Mouse (Mus musculus) v-Abl transformed pro-B cells (cell line): ENCODE results near the gene Bco1.

Source experiments
- in situ Hi-C, 2 experiments: fragments of 400-800 bp; cut with MboI; formaldehyde crosslinking; loops; one replicate each; pipeline ENCODE4 v1.15.1; 2025; ENCODE audit not compliant: unreplicated experiment in 2 of 2

The Bco1 gene

GRCm38 (mm10) chr8:117095647-117096046 lies at the start of gene Bco1:
Bco1 (plus strand) TSS chr8:117095854.
- in situ Hi-C loops, result no loop called here

GRCm38 (mm10) chr8:117049444-117049843 lies 46.2 kb upstream of the Bco1 start:
- in situ Hi-C loops, result loop anchor here in 1 of 2 experiments (5.0 to 25.0 kb wide), 2 partner anchors 57 to 562 kb away; partner anchors contain the start of gene Gcsh

DNA sequence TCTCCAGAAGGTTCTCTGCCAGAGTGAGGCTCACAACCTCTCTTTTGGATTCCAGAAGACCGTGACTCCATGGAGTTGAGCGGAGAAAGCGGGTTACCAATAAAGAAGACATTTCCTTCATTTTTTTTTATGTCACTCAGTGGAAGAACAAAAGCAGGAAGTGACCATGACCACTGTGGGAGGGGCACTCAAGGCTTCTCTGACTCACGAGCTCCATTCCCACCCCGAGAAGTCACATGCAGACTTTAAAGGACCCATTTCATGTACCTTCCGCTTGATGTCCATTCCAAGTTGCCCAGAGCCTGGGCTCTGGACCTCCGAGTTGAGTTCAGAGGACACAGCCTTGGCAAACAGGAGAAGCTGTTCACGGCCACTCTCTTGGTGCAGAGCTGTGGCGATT lies 44.9 kb upstream of the Bco1 start:
- in situ Hi-C loops, result loop anchor here in 1 of 2 experiments (5.0 kb wide), 1 partner anchor 178 kb away; no protein-coding TSS in a partner anchor

DNA sequence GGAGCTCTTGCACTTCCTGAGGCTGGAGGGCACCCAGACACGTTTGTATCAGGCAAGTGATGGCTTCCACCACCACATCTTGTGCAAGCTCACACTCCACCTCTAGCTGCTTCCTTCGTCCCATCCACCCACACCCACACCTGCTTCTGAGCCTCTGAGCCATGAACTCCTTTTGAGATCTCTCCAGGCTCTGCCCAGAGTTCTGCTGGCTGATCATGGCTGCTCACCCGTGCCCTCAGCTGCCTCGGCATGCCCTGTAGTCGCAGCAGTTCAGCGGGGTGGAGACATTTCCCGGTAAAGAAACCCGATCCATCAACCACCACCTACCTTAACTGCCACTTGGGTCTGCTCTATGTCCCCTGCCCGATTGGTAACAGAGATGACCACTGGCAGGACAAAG lies 44.3 kb upstream of the Bco1 start:
- in situ Hi-C loops, result loop anchor here in 1 of 2 experiments (5.0 kb wide), 1 partner anchor 179 kb away; no protein-coding TSS in a partner anchor

- in situ Hi-C loops, result loop anchor here in 1 of 2 experiments (5.0 kb wide), 1 partner anchor 181 kb away; no protein-coding TSS in a partner anchor
Measured at GRCm38 (mm10) chr8:117053135-117054079, 42.2 kb upstream of the Bco1 start.

- in situ Hi-C loops, result loop anchor here in 1 of 2 experiments (5.0 kb wide), 1 partner anchor 182 kb away; no protein-coding TSS in a partner anchor
Measured at GRCm38 (mm10) chr8:117054146-117054545, 41.5 kb upstream of the Bco1 start.

GRCm38 (mm10) chr8:117055097-117055496 lies 40.6 kb upstream of the Bco1 start:
- in situ Hi-C loops, result no loop called here

DNA sequence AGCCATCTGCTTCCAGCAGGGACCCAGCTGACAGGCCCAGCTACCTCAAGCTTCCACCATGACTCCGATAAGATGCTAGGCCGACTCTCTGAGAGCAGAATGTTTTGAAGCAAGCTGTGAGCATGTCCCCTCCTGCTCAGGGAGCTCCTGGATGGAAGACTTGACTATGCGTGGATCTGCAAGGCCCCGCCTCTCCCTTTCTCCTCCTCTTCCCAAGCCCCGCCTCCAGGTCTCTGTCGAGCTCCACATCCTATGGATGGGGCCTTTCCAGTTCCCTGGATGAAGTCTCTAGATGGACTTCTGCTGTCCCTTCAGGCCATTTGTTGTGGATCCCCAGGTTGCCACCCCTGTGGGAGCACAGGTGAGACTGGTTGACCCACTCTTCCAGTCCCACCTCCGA lies 36.6 kb upstream of the Bco1 start:
- in situ Hi-C loops, result no loop called here

DNA sequence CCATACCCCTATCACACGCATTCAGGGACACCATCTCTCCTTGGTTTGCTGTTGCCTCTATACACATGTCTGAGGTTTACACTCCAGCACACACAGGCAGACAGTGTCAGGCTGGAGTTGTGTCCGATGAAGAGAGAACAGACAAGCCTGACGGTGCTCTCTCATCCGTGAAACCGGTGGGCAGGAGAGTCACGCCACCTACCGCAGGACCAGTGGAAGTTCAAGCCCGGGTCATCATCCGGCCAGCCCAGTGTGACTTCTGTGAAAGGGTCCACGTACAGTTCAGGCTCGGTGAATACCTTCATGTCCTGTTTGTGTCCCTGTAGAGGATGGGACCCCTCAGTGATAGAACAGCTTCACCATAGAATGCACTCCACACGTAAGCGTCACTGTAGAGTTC lies 35.3 kb upstream of the Bco1 start:
- in situ Hi-C loops, result no loop called here

DNA sequence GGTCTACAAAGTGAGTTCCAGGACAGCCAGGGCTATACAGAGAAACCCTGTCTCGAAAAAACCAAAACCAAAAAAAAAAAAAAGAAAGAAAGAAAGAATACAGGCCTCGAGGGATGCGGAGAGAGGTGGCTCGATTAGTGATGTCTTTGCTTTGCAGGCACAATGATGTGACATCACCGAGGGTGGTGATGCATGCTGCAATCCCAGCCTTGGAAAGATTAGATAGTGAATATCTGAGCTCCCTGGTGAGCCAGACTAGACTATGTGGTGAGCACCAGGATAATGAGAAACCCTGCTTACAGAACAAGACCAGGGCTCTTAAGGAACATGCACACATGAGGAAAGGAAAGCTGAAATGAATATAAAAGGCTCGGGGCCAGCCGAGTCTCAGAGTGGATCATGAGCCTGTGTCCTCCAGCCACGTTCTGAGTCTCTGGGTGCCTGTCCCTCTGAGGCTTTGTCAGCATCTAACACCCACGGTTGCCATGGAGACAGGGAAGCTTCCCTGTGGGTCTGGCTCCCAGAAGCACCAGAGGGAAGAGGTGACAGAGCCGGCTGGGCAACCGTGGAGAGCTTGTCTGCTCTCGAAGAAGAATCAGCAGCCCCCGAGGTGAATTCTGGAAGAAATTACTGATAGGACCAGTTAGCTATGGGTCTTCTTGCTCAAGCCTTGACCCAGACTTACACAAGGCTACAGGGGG lies 34.3 kb upstream of the Bco1 start:
- in situ Hi-C loops, result no loop called here

- in situ Hi-C loops, result no loop called here
Measured at GRCm38 (mm10) chr8:117066955-117067354, 28.7 kb upstream of the Bco1 start.

GRCm38 (mm10) chr8:117067396-117067795 lies 28.3 kb upstream of the Bco1 start:
- in situ Hi-C loops, result no loop called here

DNA sequence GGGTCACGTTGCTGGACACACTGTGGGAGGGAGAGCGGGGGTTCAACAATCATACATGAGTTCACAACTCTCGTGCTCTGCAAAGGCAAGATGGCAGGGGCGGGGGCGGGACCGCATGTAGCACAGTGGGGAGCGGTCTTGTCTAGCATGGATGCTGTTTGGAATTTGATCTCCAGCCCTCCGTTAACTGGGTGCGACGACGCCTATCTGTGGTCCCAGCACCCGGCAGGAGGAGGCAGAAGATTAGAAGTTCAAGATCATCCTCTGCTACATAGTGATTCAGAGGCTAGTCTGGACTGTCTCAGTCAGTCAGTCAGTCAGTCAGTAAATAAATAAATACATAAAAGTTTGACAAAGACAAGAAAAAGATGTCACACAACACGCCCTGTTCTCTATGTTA lies 27.4 kb upstream of the Bco1 start:
- in situ Hi-C loops, result no loop called here

GRCm38 (mm10) chr8:117069708-117070107 lies 25.9 kb upstream of the Bco1 start:
- in situ Hi-C loops, result no loop called here

- in situ Hi-C loops, result no loop called here
Measured at GRCm38 (mm10) chr8:117074350-117075182, 21.1 kb upstream of the Bco1 start.

GRCm38 (mm10) chr8:117078367-117078926 lies 17.2 kb upstream of the Bco1 start:
- in situ Hi-C loops, result no loop called here

- in situ Hi-C loops, result no loop called here
Measured at GRCm38 (mm10) chr8:117079652-117080051, 16.0 kb upstream of the Bco1 start.

DNA sequence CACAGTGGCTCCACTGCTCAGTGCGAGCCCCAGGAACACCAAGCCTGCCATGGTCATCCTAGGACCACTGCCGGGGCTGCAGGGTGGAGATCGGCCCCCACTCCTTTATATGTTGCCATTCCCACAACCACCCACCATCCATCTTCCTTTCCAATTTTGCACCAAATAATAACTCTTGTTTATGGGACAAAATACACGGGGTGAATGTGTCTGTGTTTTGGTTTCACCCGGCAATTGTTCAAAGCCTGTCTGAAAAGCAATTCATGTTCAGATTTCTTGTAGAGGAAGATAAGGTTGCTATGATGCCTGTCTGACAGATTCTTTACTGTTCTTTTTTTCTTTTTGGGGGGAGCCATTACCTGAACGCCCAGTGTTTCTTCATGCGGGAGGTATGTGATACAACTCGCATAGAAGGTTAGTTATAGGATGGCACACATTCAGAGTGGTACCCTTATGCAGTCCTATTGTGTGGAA lies 13.2 kb upstream of the Bco1 start, which contains the start of gene Pkd1l2:
Gene Pkd1l2 (minus strand): TSS at position 51 of the 474 bp plus-strand sequence.
- in situ Hi-C loops, result no loop called here

GRCm38 (mm10) chr8:117082947-117083559 lies 12.6 kb upstream of the Bco1 start:
- in situ Hi-C loops, result no loop called here
